Mouse (Mus musculus): Measurements from ENCODE around the gene Tada2b. TPM values are rescaled to one million over a fixed set of nuclear protein-coding genes. Genes with fewer than 3 reads are reported as not detected.
A peak's percentile ranks its signal among the peaks of the same experiment; 100 is the strongest.

Tada2b gene
- total and polyA plus RNA-seq, 2 experiments from 2014 or later: 3.9 to 18.9 TPM

DNA sequence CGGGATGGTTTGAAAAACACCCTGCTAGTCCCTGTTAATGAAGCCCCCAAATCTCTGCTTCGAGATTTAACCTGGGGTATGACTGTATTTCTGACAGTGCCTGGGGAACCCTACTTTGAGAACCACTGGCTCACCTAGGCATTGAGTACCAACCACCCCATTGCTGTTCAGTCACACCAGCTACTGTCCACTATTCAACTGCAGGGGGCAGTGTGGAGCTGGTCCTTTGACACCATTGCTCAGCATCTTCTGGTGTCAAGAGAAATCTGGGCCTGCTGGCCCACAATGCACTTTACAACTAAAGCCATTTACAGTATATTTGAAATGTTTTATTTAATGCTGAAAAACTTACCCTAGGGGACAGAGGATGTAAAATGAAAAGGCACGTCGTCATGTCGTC, 9.8 kb downstream of the Tada2b start:
- Histone ChIP-seq H3K36me3 (ENCODE audit: insufficient read depth, low read length) (peaks cover 34% of the 10 kb centered on the region), H3K4me1 (ENCODE audit: insufficient read depth, low read length) (no peaks in the 10 kb centered on the region), H3K9me3 (ENCODE audit: low read length) (no peaks in the 10 kb centered on the region), H3K4me2 (ENCODE audit: low read depth, low read length) (no peak overlapping the region), H3K9ac (replicated peaks; ENCODE audit: low read length) (no peak overlapping the region), H3K4me3 (ENCODE audit: low read length) (no peak overlapping the region), H3K27ac (no peak overlapping the region), H3K27me3 (ENCODE audit: insufficient read depth, low read length) (no peaks in the 10 kb centered on the region)
- WGBS: 81% methylated on average over 5 of the region's 5 CpGs
- DNase-seq (ENCODE audit: low spot score) (peak; percentile 83), ATAC-seq (peak; percentile 64; the same call in 1 of the 2 replicates)
- peak; percentile 83 for TF ChIP-seq CTCF (IDR thresholded peaks at IDR 0.05; ENCODE audit: low read depth)

- WGBS: 84% methylated on average over 4 of the region's 4 CpGs
- Histone ChIP-seq H3K27me3 (ENCODE audit: insufficient read depth, low read length) (no peaks in the 10 kb centered on the region), H3K4me3 (ENCODE audit: low read length) (no peak overlapping the region), H3K9me3 (ENCODE audit: low read length) (no peaks in the 10 kb centered on the region), H3K36me3 (ENCODE audit: insufficient read depth, low read length) (peaks cover 34% of the 10 kb centered on the region), H3K9ac (replicated peaks; ENCODE audit: low read length) (no peak overlapping the region), H3K4me2 (ENCODE audit: low read depth, low read length) (no peak overlapping the region), H3K27ac (no peak overlapping the region), H3K4me1 (ENCODE audit: insufficient read depth, low read length) (no peaks in the 10 kb centered on the region)
- TF ChIP-seq CTCF (IDR thresholded peaks at IDR 0.05; ENCODE audit: low read depth): no peak
- DNase-seq (ENCODE audit: low spot score) (no peak), ATAC-seq (no peak)
Observed at GRCm38 (mm10) chr5:36472876-36473655, 11.0 kb downstream of the Tada2b start.

- Histone ChIP-seq H3K9ac (replicated peaks; ENCODE audit: low read length) (no peak overlapping the region), H3K27ac (no peak overlapping the region), H3K36me3 (ENCODE audit: insufficient read depth, low read length) (peaks cover 34% of the 10 kb centered on the region), H3K9me3 (ENCODE audit: low read length) (no peaks in the 10 kb centered on the region), H3K4me1 (ENCODE audit: insufficient read depth, low read length) (no peaks in the 10 kb centered on the region), H3K4me2 (ENCODE audit: low read depth, low read length) (no peak overlapping the region), H3K27me3 (ENCODE audit: insufficient read depth, low read length) (no peaks in the 10 kb centered on the region), H3K4me3 (ENCODE audit: low read length) (no peak overlapping the region)
- 95% methylated on average over 8 of the region's 8 CpGs for WGBS
- ATAC-seq (no peak), DNase-seq (ENCODE audit: low spot score) (no peak)
- no peak for TF ChIP-seq CTCF (IDR thresholded peaks at IDR 0.05; ENCODE audit: low read depth)
Observed at GRCm38 (mm10) chr5:36471206-36471605, 12.9 kb downstream of the Tada2b start.

DNA sequence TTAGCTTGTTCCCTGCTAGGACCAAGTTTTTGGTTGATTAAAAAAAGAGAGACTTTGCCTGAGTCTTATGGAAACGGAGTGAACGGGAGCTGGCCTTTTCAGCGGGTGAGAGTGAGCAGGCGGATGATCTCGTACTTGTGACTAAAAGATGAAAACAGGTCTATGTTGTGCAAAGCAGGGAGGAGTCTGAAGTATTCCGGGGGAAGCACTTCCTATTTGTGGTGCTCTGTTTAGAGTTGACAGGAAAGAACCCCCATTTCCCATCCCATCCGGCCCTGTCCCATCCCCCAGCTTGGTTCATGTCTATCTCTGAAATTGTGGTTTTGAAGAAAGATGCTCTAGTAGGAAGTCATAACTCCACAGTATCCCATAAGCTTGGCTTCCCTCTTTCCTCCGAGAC, 18.2 kb downstream of the Tada2b start:
- ATAC-seq (no peak), DNase-seq (ENCODE audit: low spot score) (no peak)
- TF ChIP-seq CTCF (IDR thresholded peaks at IDR 0.05; ENCODE audit: low read depth): no peak
- 37% methylated on average over 8 of the region's 8 CpGs for WGBS
- no peaks in the 10 kb centered on the region; the same call in 1 of the 2 replicates for H3K4me1 ChIP-seq (ENCODE audit: insufficient read depth, low read length)
- no peaks in the 10 kb centered on the region for H3K27me3 ChIP-seq (ENCODE audit: insufficient read depth, low read length)
- peak overlapping the region; percentile 60 for H3K9ac ChIP-seq (replicated peaks; ENCODE audit: low read length)
- H3K4me2 ChIP-seq (ENCODE audit: low read depth, low read length): peak overlapping the region; percentile 79
- peak overlapping the region; percentile 67 for H3K4me3 ChIP-seq (ENCODE audit: low read length)
- no peaks in the 10 kb centered on the region for H3K9me3 ChIP-seq (ENCODE audit: low read length)
- no peak overlapping the region for H3K27ac ChIP-seq
- peaks cover 14% of the 10 kb centered on the region for H3K36me3 ChIP-seq (ENCODE audit: insufficient read depth, low read length)

- Histone ChIP-seq H3K36me3 (ENCODE audit: insufficient read depth, low read length) (peaks cover 5% of the 10 kb centered on the region; the same call in 1 of the 2 replicates), H3K27me3 (ENCODE audit: insufficient read depth, low read length) (no peaks in the 10 kb centered on the region), H3K4me3 (ENCODE audit: low read length) (peak within 1 kb of the TSS; percentile 67), H3K9me3 (ENCODE audit: low read length) (no peaks in the 10 kb centered on the region), H3K4me2 (ENCODE audit: low read depth, low read length) (peak within 1 kb of the TSS; percentile 79), H3K27ac (peak within 1 kb of the TSS; percentile 77), H3K9ac (replicated peaks; ENCODE audit: low read length) (peak within 1 kb of the TSS; percentile 60), H3K4me1 (ENCODE audit: insufficient read depth, low read length) (no peaks in the 10 kb centered on the region; the same call in 1 of the 2 replicates)
- DNase-seq (ENCODE audit: low spot score) (peak; percentile 99), ATAC-seq (peak; percentile 96)
- TF ChIP-seq CTCF (IDR thresholded peaks at IDR 0.05; ENCODE audit: low read depth): no peak; the same call in 1 of the 2 replicates
- whole genome bisulfite sequencing: under 1% methylated on average over 68 of the region's 68 CpGs
Observed at GRCm38 (mm10) chr5:36464709-36465661, 19.1 kb downstream of the Tada2b start, which contains the start of gene Grpel1. Gene Grpel1, plus strand, starts transcription at chr5:36464998.

DNA sequence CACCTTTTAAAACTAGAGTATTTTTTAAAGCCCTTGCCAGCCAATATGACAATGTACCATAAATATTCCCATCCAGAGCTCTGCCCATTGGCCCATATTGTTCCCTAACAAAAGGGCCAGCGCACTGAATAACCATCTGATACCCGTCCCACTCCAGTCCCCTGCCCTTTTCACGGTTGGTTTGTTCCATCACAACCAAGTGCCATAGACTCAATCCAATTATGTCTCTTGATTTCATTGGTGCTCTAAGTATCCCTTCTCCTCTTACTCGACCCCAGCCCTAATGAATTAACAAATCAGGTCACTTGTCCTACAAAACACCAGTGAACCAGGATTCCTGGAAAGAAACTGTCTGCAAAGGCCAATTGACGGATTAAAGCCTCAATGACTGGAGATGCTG, 20.7 kb downstream of the Tada2b start:
- ATAC-seq (no peak), DNase-seq (ENCODE audit: low spot score) (no peak)
- Histone ChIP-seq H3K36me3 (ENCODE audit: insufficient read depth, low read length) (no peaks in the 10 kb centered on the region), H3K27ac (no peak overlapping the region), H3K9me3 (ENCODE audit: low read length) (no peaks in the 10 kb centered on the region), H3K4me3 (ENCODE audit: low read length) (no peak overlapping the region), H3K9ac (replicated peaks; ENCODE audit: low read length) (no peak overlapping the region), H3K27me3 (ENCODE audit: insufficient read depth, low read length) (no peaks in the 10 kb centered on the region), H3K4me1 (ENCODE audit: insufficient read depth, low read length) (no peaks in the 10 kb centered on the region; the same call in 1 of the 2 replicates), H3K4me2 (ENCODE audit: low read depth, low read length) (no peak overlapping the region)
- WGBS: 25% methylated on average over 5 of the region's 5 CpGs
- no peak for TF ChIP-seq CTCF (IDR thresholded peaks at IDR 0.05; ENCODE audit: low read depth)

All from hindbrain, postnatal 0 days (tissue).